Mouse (Mus musculus): Measurements from ENCODE around the gene Sctr. TPM values are rescaled to one million over a fixed set of nuclear protein-coding genes. Genes with fewer than 3 reads are reported as not detected.

The Sctr gene
- polyA plus RNA-seq (2015; fragmentation: Nextera tagmentation; extraction: Ambion mirVana) = not detected in 2 replicates

DNA sequence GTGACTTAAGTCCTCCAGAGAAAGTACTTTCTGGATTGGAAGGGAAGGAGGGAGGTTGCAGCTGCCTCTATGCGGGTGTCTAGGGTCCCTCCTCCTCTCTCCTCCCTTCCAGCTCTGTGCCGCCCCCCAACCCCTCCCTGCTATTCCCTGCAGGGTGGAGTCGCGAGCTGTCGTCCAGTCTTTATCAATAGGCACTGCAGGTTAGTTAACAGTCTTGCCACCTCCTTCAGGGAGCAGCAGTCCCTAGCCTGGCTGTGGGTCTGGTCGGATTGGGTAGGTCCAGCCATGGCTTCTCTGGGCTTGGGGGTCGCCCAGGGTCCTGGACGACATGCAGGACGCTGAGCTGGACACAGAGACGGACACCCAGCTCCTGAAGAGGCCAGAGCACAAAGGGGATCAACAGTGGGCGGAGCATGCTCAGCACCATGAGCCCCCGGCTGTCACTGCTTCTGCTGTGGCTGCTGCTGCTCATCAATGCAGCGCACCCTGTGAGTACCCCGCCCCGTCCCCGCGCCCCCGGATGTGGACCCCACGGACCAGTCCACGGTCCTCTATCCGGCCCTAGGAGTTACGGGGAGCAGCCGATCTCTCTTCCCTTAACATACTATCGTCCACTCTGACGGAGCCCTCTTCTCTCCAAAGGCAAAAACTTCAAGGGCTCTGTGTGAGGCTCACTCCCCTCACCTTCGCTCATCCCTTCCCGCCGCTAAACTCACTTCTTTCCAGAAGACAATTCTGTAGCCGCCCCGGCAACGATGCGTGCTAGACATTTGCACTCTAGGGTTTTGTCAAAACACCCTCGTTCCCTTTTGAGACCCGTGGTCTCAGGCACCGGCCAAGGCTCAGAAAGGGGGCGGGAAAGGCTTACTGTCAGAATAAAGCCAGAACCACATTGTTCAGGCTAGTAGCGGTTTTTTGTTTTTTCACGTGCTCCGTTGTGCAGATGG lies at the start of gene Sctr:
Gene Sctr, plus strand, starts transcription at position 51 of the 947 bp plus-strand sequence.
- no peaks in the 10 kb centered on the region for H3K9me3 ChIP-seq (replicated peaks)
- no peak within 1 kb of the TSS for H3K9ac ChIP-seq
- WGBS (ENCODE audit: insufficient replicate concordance) = 2% methylated on average over 39 of the region's 39 CpGs
- no peak within 1 kb of the TSS for H3K27ac ChIP-seq (replicated peaks)
- no peaks in the 10 kb centered on the region for H3K36me3 ChIP-seq (replicated peaks)
- no peak for ATAC-seq (ENCODE audit: insufficient read depth)
- peak within 1 kb of the TSS; percentile 2; the same call in 1 of the 2 replicates for H3K4me3 ChIP-seq (replicated peaks)
- no peaks in the 10 kb centered on the region for H3K4me1 ChIP-seq (replicated peaks)
- peaks cover 41% of the 10 kb centered on the region for H3K27me3 ChIP-seq
- peak within 1 kb of the TSS; percentile 50 for H3K4me2 ChIP-seq

GRCm38 (mm10) chr1:119957716-119958222 lies 48.9 kb upstream of the Sctr start:
- Histone ChIP-seq H3K36me3 (replicated peaks) (no peaks in the 10 kb centered on the region), H3K4me2 (no peak overlapping the region), H3K4me1 (replicated peaks) (no peaks in the 10 kb centered on the region), H3K4me3 (replicated peaks) (no peak overlapping the region), H3K27me3 (no peaks in the 10 kb centered on the region), H3K9ac (no peak overlapping the region), H3K9me3 (replicated peaks) (no peaks in the 10 kb centered on the region), H3K27ac (replicated peaks) (no peak overlapping the region)
- ATAC-seq (ENCODE audit: insufficient read depth) = no peak
- 50% methylated on average over 9 of the region's 9 CpGs for WGBS (ENCODE audit: insufficient replicate concordance)

GRCm38 (mm10) chr1:119959464-119959863 lies 47.2 kb upstream of the Sctr start:
- no peak overlapping the region for H3K27ac ChIP-seq (replicated peaks)
- H3K4me3 ChIP-seq (replicated peaks) = no peak overlapping the region
- no peak for ATAC-seq (ENCODE audit: insufficient read depth)
- WGBS (ENCODE audit: insufficient replicate concordance) = 70% methylated on average over 4 of the region's 4 CpGs
- no peaks in the 10 kb centered on the region for H3K27me3 ChIP-seq
- no peaks in the 10 kb centered on the region for H3K9me3 ChIP-seq (replicated peaks)
- no peaks in the 10 kb centered on the region for H3K36me3 ChIP-seq (replicated peaks)
- no peak overlapping the region for H3K9ac ChIP-seq
- H3K4me2 ChIP-seq = no peak overlapping the region
- H3K4me1 ChIP-seq (replicated peaks) = no peaks in the 10 kb centered on the region

DNA sequence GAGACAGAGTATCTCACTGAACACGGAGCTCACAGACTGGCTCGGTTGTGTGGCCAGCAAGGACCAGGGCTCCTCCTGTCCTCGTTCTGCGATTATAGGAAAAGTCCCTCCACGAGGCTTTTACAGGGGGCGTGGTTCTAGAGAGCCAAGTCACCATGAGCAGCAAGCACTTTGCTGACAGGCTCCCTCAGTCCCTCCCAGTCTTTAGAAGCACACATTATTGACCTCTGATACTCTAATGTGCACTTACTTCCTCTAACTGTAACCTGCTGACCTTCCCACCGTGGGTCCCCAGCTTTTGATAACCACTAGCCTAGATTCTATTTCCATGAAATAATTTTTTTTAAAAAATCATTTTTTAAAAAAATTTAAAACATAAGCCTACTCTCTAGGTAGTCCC lies 46.8 kb upstream of the Sctr start:
- Histone ChIP-seq H3K36me3 (replicated peaks) (no peaks in the 10 kb centered on the region), H3K4me3 (replicated peaks) (no peak overlapping the region), H3K27ac (replicated peaks) (no peak overlapping the region), H3K9ac (no peak overlapping the region), H3K9me3 (replicated peaks) (no peaks in the 10 kb centered on the region), H3K27me3 (no peaks in the 10 kb centered on the region), H3K4me2 (no peak overlapping the region), H3K4me1 (replicated peaks) (no peaks in the 10 kb centered on the region)
- 40% methylated on average over 7 of the region's 7 CpGs for WGBS (ENCODE audit: insufficient replicate concordance)
- no peak for ATAC-seq (ENCODE audit: insufficient read depth)

GRCm38 (mm10) chr1:119965804-119966514 lies 40.7 kb upstream of the Sctr start:
- Histone ChIP-seq H3K4me2 (no peak overlapping the region), H3K27ac (replicated peaks) (no peak overlapping the region), H3K4me1 (replicated peaks) (no peaks in the 10 kb centered on the region), H3K36me3 (replicated peaks) (no peaks in the 10 kb centered on the region), H3K4me3 (replicated peaks) (no peak overlapping the region), H3K27me3 (no peaks in the 10 kb centered on the region), H3K9me3 (replicated peaks) (no peaks in the 10 kb centered on the region), H3K9ac (no peak overlapping the region)
- WGBS (ENCODE audit: insufficient replicate concordance) = 43% methylated on average over 12 of the region's 12 CpGs
- no peak for ATAC-seq (ENCODE audit: insufficient read depth)

- ATAC-seq (ENCODE audit: insufficient read depth) = no peak
- Histone ChIP-seq H3K27me3 (no peaks in the 10 kb centered on the region), H3K27ac (replicated peaks) (no peak overlapping the region), H3K4me1 (replicated peaks) (0 out of 2 replicates have a peak, but pooled peaks cover 3% of the 10 kb centered on the region), H3K9me3 (replicated peaks) (no peaks in the 10 kb centered on the region), H3K4me3 (replicated peaks) (no peak overlapping the region), H3K9ac (no peak overlapping the region), H3K4me2 (no peak overlapping the region), H3K36me3 (replicated peaks) (no peaks in the 10 kb centered on the region)
- WGBS (ENCODE audit: insufficient replicate concordance) = 21% methylated on average over 4 of the region's 4 CpGs
These were observed 33.6 kb upstream of the Sctr start for GRCm38 (mm10) chr1:119973117-119973516.

- 0 out of 2 replicates have a peak, but pooled peaks cover 3% of the 10 kb centered on the region for H3K4me1 ChIP-seq (replicated peaks)
- H3K9ac ChIP-seq = no peak overlapping the region
- no peaks in the 10 kb centered on the region for H3K27me3 ChIP-seq
- H3K4me3 ChIP-seq (replicated peaks) = no peak overlapping the region
- H3K36me3 ChIP-seq (replicated peaks) = no peaks in the 10 kb centered on the region
- WGBS (ENCODE audit: insufficient replicate concordance) = 51% methylated on average over 4 of the region's 4 CpGs
- ATAC-seq (ENCODE audit: insufficient read depth) = no peak
- H3K9me3 ChIP-seq (replicated peaks) = no peaks in the 10 kb centered on the region
- H3K4me2 ChIP-seq = no peak overlapping the region
- no peak overlapping the region for H3K27ac ChIP-seq (replicated peaks)
These were observed 31.6 kb upstream of the Sctr start for GRCm38 (mm10) chr1:119975141-119975540.

DNA sequence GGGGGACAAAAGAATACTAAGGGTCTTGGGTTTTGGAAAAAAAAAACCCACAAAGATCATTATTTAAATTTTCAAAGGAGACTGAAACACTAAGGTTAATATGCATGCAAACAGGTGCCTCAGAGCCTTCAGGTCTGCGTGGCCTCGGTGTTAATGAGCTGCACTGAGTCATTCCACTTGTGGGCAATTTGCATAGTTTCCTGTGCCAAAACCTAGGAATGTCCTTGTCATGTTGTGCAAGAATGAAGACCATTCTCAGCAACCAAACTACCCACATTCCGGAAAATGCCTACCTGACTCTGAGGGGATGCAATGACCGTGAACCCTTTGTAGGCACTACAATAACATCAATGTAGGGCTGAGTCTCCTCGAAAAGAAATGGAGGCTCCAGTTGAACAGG lies 20.1 kb upstream of the Sctr start:
- no peaks in the 10 kb centered on the region for H3K9me3 ChIP-seq (replicated peaks)

DNA sequence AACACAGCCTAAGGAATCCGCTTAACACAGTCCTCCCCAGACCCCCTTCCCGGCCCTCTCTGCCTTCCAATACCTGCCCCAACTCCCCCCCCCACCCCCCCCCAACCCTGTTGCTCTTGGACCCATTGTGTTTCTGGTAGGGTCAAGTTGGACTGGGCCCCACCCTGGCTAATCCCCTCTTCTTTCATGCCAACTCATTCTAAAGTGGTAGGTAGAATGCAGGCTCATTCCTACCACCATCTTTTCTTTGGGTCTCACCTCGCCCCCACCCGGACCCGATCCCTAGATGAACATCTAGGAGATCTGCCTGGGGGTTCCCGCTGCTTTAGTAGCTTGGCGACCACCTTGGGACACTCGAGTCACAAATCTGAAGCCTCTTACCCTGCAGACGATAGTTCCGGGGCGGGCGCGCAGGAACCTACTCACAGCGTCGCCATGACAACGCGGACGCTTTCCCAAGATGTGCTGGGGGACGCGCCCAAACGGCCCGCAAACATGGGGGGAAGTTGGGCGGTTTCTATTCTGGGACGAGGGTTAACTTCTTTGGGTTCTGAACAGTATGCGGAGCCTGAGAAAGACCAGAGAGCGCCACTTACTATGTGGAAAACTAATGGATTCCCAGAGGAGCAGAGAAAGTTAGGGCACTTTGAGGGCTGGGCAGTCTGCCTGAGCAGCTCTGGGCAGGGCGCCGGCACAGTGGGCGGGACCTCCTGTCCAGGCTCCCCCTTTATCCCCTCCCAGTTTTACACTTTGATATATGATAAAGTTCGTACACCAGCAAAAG lies 9.7 kb upstream of the Sctr start, which contains the start of gene Cfap221:
Gene Cfap221, minus strand, starts transcription at position 437 of the 784 bp plus-strand sequence.
- H3K4me2 ChIP-seq = peak within 1 kb of the TSS; percentile 64
- H3K9me3 ChIP-seq (replicated peaks) = no peaks in the 10 kb centered on the region
- no peak within 1 kb of the TSS for H3K9ac ChIP-seq
- WGBS (ENCODE audit: insufficient replicate concordance) = 5% methylated on average over 30 of the region's 30 CpGs
- H3K4me3 ChIP-seq (replicated peaks) = peak within 1 kb of the TSS; percentile 50
- no peaks in the 10 kb centered on the region; the same call in 1 of the 2 replicates for H3K27me3 ChIP-seq
- ATAC-seq (ENCODE audit: insufficient read depth) = peak; percentile 78
- H3K27ac ChIP-seq (replicated peaks) = no peak within 1 kb of the TSS
- no peaks in the 10 kb centered on the region for H3K36me3 ChIP-seq (replicated peaks)
- no peaks in the 10 kb centered on the region for H3K4me1 ChIP-seq (replicated peaks)

More for the DNA sequence above, 20.1 kb upstream of the Sctr start:
- 66% methylated on average over 5 of the region's 5 CpGs for WGBS (ENCODE audit: insufficient replicate concordance)
- H3K4me2 ChIP-seq = no peak overlapping the region
- H3K4me1 ChIP-seq (replicated peaks) = no peaks in the 10 kb centered on the region
- H3K4me3 ChIP-seq (replicated peaks) = no peak overlapping the region
- H3K36me3 ChIP-seq (replicated peaks) = no peaks in the 10 kb centered on the region
- ATAC-seq (ENCODE audit: insufficient read depth) = no peak
- H3K27ac ChIP-seq (replicated peaks) = no peak overlapping the region
- no peaks in the 10 kb centered on the region for H3K27me3 ChIP-seq
- no peak overlapping the region for H3K9ac ChIP-seq

GRCm38 (mm10) chr1:119997644-119998043 lies 9.1 kb upstream of the Sctr start:
- 26% methylated on average over 5 of the region's 5 CpGs for WGBS (ENCODE audit: insufficient replicate concordance)
- Histone ChIP-seq H3K27ac (replicated peaks) (no peak overlapping the region), H3K27me3 (no peaks in the 10 kb centered on the region; the same call in 1 of the 2 replicates), H3K9ac (no peak overlapping the region), H3K36me3 (replicated peaks) (no peaks in the 10 kb centered on the region), H3K4me3 (replicated peaks) (peak overlapping the region; percentile 50; the same call in 1 of the 2 replicates), H3K4me1 (replicated peaks) (no peaks in the 10 kb centered on the region), H3K4me2 (peak overlapping the region; percentile 64), H3K9me3 (replicated peaks) (no peaks in the 10 kb centered on the region)
- peak; percentile 42; the same call in 1 of the 2 replicates for ATAC-seq (ENCODE audit: insufficient read depth)

Data from liver, embryonic 15.5 days (tissue).